Mouse (Mus musculus): ENCODE data around the gene Pla2g10. TPM values are rescaled to one million over a fixed set of nuclear protein-coding genes. Genes with fewer than 3 reads are reported as not detected.

The Pla2g10 gene
- polyA plus RNA-seq, 1 experiment = not detected

DNA sequence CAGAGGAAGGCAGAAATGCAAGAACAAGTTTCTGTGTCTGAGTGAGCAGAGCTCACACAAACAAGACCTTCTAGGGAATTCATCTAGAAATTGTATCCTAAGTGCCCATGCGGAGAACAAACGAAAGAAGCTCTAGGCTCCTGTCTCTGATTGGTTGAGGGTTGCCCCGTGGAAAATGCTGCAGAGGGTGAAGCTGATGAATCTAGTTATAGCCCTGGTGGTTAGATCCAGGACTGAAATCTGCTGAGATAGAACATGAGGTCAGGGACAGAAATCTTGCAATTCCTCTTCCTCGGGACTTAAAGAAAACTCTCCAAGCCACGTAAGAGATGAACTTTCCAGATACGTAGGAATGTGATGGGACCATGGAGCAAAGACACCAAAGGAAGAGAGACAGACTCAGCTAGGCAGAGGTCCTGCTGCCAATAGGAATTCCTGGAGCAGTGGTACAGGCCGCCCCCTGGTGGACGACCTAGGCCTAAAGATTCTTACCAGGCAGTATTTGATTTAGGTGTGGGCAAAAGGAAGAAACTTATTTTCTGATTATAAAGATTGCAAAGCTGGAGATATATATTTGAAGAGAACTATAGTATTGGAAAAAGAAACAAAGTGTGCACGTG is 2.8 kb upstream of the Pla2g10 start:
- TF ChIP-seq POLR2A (IDR thresholded peaks at IDR 0.05; ENCODE audit: insufficient read depth, low read depth, low read length) (no peak), CTCF (IDR thresholded peaks at IDR 0.05; ENCODE audit: insufficient read depth, low read depth, low read length) (peak; percentile 23; the same call in 1 of the 2 replicates)
- 20% methylated on average over 9 of the region's 9 CpGs for WGBS
- peaks cover 6% of the 10 kb centered on the region for H3K4me1 ChIP-seq (ENCODE audit: control insufficient read depth, insufficient read depth, low read length)

DNA sequence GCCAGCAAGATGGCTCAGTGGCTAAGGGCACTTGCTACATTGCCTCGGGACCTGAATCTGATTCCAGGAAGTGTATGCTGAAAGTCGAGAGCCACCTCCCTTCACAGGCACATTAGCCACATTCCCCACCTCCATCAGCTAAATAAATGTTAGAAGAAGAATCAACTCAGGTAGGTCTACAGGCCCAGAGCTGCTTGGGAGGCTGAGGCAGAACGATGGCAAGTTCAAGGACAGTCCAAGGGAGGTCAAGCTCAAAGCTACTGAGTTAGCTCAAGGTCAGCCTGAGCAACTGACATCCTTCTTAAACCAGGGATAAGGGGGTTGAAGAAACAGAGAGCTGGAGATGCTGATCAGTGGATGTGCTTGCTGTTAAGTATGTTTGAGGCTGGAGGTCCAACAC is 2.0 kb upstream of the Pla2g10 start:
- Histone ChIP-seq H3K4me3 (ENCODE audit: insufficient read depth, low read depth, low read length) (no peak overlapping the region), H3K4me1 (ENCODE audit: control insufficient read depth, insufficient read depth, low read length) (peaks cover 6% of the 10 kb centered on the region), H3K27ac (ENCODE audit: insufficient read depth, low read depth, low read length) (no peak overlapping the region)
- TF ChIP-seq POLR2A (IDR thresholded peaks at IDR 0.05; ENCODE audit: insufficient read depth, low read depth, low read length) (no peak), CTCF (IDR thresholded peaks at IDR 0.05; ENCODE audit: insufficient read depth, low read depth, low read length) (no peak)
- 82% methylated on average over 3 of the region's 3 CpGs for WGBS

More for the DNA sequence above, 2.8 kb upstream of the Pla2g10 start:
- Histone ChIP-seq H3K27ac (ENCODE audit: insufficient read depth, low read depth, low read length) (no peak overlapping the region), H3K4me3 (ENCODE audit: insufficient read depth, low read depth, low read length) (no peak overlapping the region)

DNA sequence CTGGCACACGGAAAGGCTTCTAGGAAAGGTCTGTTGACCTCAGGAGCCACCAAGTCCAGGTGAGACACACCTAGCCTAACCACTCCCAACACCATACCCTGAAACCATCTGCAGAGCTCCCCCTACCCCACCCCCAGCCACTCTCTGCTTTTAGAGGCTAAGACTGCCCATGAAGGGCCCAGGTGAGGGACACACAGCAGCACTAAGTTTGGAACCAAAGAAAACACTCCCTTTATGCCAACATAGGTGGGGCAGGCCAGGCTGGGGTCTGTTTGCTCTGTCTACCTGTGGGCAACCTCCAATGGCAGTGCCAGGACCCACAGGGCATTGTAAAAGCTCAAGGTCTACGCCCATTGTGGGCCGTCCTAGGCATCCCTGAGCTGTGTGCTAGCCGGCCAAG is 1.4 kb downstream of the Pla2g10 start:
- Histone ChIP-seq H3K4me1 (ENCODE audit: control insufficient read depth, insufficient read depth, low read length) (peaks cover 6% of the 10 kb centered on the region), H3K27ac (ENCODE audit: insufficient read depth, low read depth, low read length) (no peak overlapping the region), H3K4me3 (ENCODE audit: insufficient read depth, low read depth, low read length) (no peak overlapping the region)
- TF ChIP-seq POLR2A (IDR thresholded peaks at IDR 0.05; ENCODE audit: insufficient read depth, low read depth, low read length) (no peak), CTCF (IDR thresholded peaks at IDR 0.05; ENCODE audit: insufficient read depth, low read depth, low read length) (no peak)
- WGBS = 93% methylated on average over 4 of the region's 4 CpGs

- peaks cover 6% of the 10 kb centered on the region for H3K4me1 ChIP-seq (ENCODE audit: control insufficient read depth, insufficient read depth, low read length)
- H3K4me3 ChIP-seq (ENCODE audit: insufficient read depth, low read depth, low read length) = no peak overlapping the region
- 93% methylated on average over 5 of the region's 5 CpGs for WGBS
- TF ChIP-seq CTCF (IDR thresholded peaks at IDR 0.05; ENCODE audit: insufficient read depth, low read depth, low read length) (no peak), POLR2A (IDR thresholded peaks at IDR 0.05; ENCODE audit: insufficient read depth, low read depth, low read length) (no peak)
- no peak overlapping the region for H3K27ac ChIP-seq (ENCODE audit: insufficient read depth, low read depth, low read length)
Measured at GRCm38 (mm10) chr16:13727811-13728335, 2.9 kb downstream of the Pla2g10 start.

DNA sequence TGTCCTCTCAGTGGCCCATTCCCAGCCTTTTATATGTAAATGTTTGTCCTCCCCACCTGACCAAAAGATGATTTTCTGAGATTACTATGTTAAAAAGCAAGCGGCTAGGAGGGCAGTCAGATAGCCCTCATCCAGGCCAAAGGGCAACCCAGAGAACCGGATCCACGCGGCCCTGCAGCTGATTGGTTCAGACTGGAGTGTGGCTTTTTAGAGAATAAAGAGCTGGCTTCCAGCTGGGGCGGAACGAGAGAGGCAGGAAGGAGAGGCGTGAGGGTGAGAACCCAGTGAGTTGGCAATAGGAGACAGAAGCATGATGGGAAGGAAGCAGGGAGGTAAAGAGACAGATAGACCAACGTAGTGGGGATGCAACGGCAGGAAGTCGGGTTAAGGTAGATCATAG is 7.8 kb downstream of the Pla2g10 start:
- Histone ChIP-seq H3K4me1 (ENCODE audit: control insufficient read depth, insufficient read depth, low read length) (no peaks in the 10 kb centered on the region), H3K4me3 (ENCODE audit: insufficient read depth, low read depth, low read length) (no peak overlapping the region), H3K27ac (ENCODE audit: insufficient read depth, low read depth, low read length) (no peak overlapping the region)
- 45% methylated on average over 10 of the region's 10 CpGs for WGBS
- TF ChIP-seq POLR2A (IDR thresholded peaks at IDR 0.05; ENCODE audit: insufficient read depth, low read depth, low read length) (no peak), CTCF (IDR thresholded peaks at IDR 0.05; ENCODE audit: insufficient read depth, low read depth, low read length) (no peak)

DNA sequence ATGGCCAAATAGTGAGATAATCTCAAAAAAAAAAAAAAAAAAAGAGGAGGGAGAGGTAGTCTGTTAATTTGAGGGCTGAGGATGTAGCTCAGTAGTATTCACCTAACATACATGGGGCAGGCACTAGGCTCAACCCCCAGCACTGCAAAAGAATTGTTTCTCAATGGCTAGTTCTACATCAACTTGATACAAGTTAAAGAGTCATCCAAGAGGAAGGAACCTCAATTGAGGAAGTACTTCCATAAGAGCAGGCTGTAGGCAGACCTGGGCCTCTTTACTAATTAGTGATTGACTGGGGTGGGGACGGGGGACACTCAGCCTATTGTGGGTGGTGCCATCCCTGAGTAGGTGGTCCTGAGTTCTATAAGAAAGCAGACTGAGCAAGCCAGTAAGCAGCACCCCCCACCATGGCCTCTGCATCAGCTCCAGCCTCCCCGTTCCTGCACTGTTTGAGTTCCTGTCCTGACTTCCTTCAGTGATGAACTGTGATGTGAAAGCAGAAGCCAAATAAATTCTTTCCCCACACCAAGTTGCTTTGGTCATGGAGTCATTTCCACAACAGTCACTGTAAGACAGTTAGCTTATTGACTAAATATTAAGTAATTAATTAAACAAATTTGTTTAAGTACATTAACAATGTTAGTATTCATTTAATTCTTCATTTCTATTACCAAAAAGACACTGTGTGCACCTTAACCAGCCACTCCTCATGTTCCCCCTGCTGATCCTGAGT is 13.8 kb downstream of the Pla2g10 start:
- no peak overlapping the region for H3K27ac ChIP-seq (ENCODE audit: insufficient read depth, low read depth, low read length)
- no peak for TF ChIP-seq POLR2A (IDR thresholded peaks at IDR 0.05; ENCODE audit: insufficient read depth, low read depth, low read length)
- TF ChIP-seq CTCF (IDR thresholded peaks at IDR 0.05; ENCODE audit: insufficient read depth, low read depth, low read length) = no peak
- no peaks in the 10 kb centered on the region for H3K4me1 ChIP-seq (ENCODE audit: control insufficient read depth, insufficient read depth, low read length)
- WGBS = 87% methylated on average over 2 of the region's 2 CpGs
- H3K4me3 ChIP-seq (ENCODE audit: insufficient read depth, low read depth, low read length) = no peak overlapping the region

- WGBS = 93% methylated on average over 3 of the region's 3 CpGs
Measured at GRCm38 (mm10) chr16:13714910-13715309, 15.9 kb downstream of the Pla2g10 start.

GRCm38 (mm10) chr16:13704676-13705075 is 26.1 kb downstream of the Pla2g10 start:
- 95% methylated on average over 10 of the region's 10 CpGs for WGBS
- Histone ChIP-seq H3K4me1 (ENCODE audit: control insufficient read depth, insufficient read depth, low read length) (no peaks in the 10 kb centered on the region), H3K4me3 (ENCODE audit: insufficient read depth, low read depth, low read length) (no peak overlapping the region), H3K27ac (ENCODE audit: insufficient read depth, low read depth, low read length) (no peak overlapping the region)
- TF ChIP-seq CTCF (IDR thresholded peaks at IDR 0.05; ENCODE audit: insufficient read depth, low read depth, low read length) (no peak), POLR2A (IDR thresholded peaks at IDR 0.05; ENCODE audit: insufficient read depth, low read depth, low read length) (no peak)

More at GRCm38 (mm10) chr16:13714910-13715309, 15.9 kb downstream of the Pla2g10 start:
- no peak overlapping the region for H3K4me3 ChIP-seq (ENCODE audit: insufficient read depth, low read depth, low read length)
- H3K27ac ChIP-seq (ENCODE audit: insufficient read depth, low read depth, low read length) = no peak overlapping the region
- TF ChIP-seq CTCF (IDR thresholded peaks at IDR 0.05; ENCODE audit: insufficient read depth, low read depth, low read length) = no peak
- TF ChIP-seq POLR2A (IDR thresholded peaks at IDR 0.05; ENCODE audit: insufficient read depth, low read depth, low read length) = no peak
- no peaks in the 10 kb centered on the region for H3K4me1 ChIP-seq (ENCODE audit: control insufficient read depth, insufficient read depth, low read length)

GRCm38 (mm10) chr16:13702184-13702583 is 28.6 kb downstream of the Pla2g10 start:
- Histone ChIP-seq H3K4me1 (ENCODE audit: control insufficient read depth, insufficient read depth, low read length) (no peaks in the 10 kb centered on the region), H3K4me3 (ENCODE audit: insufficient read depth, low read depth, low read length) (no peak overlapping the region), H3K27ac (ENCODE audit: insufficient read depth, low read depth, low read length) (no peak overlapping the region)
- WGBS = 94% methylated on average over 7 of the region's 7 CpGs
- no peak for TF ChIP-seq POLR2A (IDR thresholded peaks at IDR 0.05; ENCODE audit: insufficient read depth, low read depth, low read length)
- no peak for TF ChIP-seq CTCF (IDR thresholded peaks at IDR 0.05; ENCODE audit: insufficient read depth, low read depth, low read length)
